In the genomic region with DNA sequence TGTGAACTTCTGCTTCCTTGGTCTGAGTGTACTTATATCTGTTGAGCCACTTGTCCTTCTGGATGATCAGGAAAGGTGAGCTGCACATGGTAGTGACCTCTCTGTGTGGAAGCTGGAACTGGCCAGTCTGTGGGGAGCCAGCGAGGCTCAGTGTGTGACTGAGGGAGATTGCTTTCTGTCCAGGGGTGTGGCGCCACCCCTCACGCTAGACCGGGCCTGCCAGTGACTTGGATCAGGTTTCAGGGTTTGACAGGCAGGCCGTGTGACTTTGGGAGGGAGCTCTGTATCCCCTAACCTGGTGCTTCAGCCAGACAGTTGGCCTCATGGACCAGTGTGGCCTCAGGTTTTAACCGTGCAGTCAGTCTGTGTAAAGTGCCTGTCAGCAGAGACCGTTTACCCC, we compare ENCODE assay signal across 7 mouse cellular contexts. TPM values are rescaled to one million over a fixed set of nuclear protein-coding genes. Genes with fewer than 3 reads are reported as not detected.
DNase-seq lines count a peak whose midpoint lies in the region.

No protein-coding gene starts in this region.

- peak; percentile 64 to 83 for DNase-seq in urinary bladder, adult 18-20 months (ENCODE audit: low spot score in 2 of 2)
- no peak for DNase-seq in urinary bladder, postnatal 10 days (ENCODE audit: low spot score)
- DNase-seq in heart, adult 8-10 months (ENCODE audit: low spot score) = peak; percentile 39
- DNase-seq in kidney, postnatal 36 days = peak; percentile 34 to 44
- DNase-seq in layer of hippocampus, postnatal 10 days (ENCODE audit: low spot score in 2 of 2) = no peak
- DNase-seq in testis, postnatal 10 days (ENCODE audit: low spot score) = no peak
- DNase-seq in ovary, postnatal 36 days (ENCODE audit: low spot score) = no peak

RNA-seq across cellular contexts. Expression of gene Zbtb17, which starts 13.8 kb away (rescaled TPM):
- 10 to 100 TPM; 24.8 to 28.4 (median 26.5) TPM for total RNA-seq in heart, adult 8-10 months (2022)
- total RNA-seq in layer of hippocampus, postnatal 10 days (2021) = 10 to 100 TPM; 24.2 to 27.4 TPM

RNA-seq across cellular contexts. Expression of gene Srarp, which starts 22.3 kb away (rescaled TPM):
- total RNA-seq in heart, adult 8-10 months (2022) = 1 to 10 TPM in 1 of 4 experiments, under 1 TPM in 3; 0.82 to 1.5 (median 0.93) TPM
- 1 to 10 TPM; 2.9 to 3.4 TPM for total RNA-seq in layer of hippocampus, postnatal 10 days (2021)

RNA-seq across cellular contexts. Expression of gene Hspb7, which starts 37.7 kb away (rescaled TPM):
- 1,000 to 10,000 TPM; 1,512 to 1,942 (median 1,609) TPM for total RNA-seq in heart, adult 8-10 months (2022)
- total RNA-seq in layer of hippocampus, postnatal 10 days (2021) = under 1 TPM; 0.11 to 0.16 TPM

RNA-seq across cellular contexts. Expression of gene Clcnkb, which starts 42.4 kb away (rescaled TPM):
- total RNA-seq in heart, adult 8-10 months (2022) = 1 to 10 TPM in 1 of 4 experiments, under 1 TPM in 3; 0.33 to 1.5 (median 0.59) TPM
- not detected for total RNA-seq in layer of hippocampus, postnatal 10 days (2021)

RNA-seq across cellular contexts. Expression of gene Clcnka, which starts 59.7 kb away (rescaled TPM):
- total RNA-seq in heart, adult 8-10 months (2022) = not detected
- not detected for total RNA-seq in layer of hippocampus, postnatal 10 days (2021)

Comparison
In these comparisons a context has a peak if more than half of its experiments do, and no peak if none do; other contexts are left out.
1. DNase-seq: peak in urinary bladder, adult 18-20 months (2 of 2), heart, adult 8-10 months (single experiment) and kidney, postnatal 36 days (2 of 2); none in urinary bladder, postnatal 10 days (single experiment), layer of hippocampus, postnatal 10 days (0 of 2), testis, postnatal 10 days (single experiment) and ovary, postnatal 36 days (single experiment).
2. RNA of gene Hspb7, which starts 37.7 kb away (total RNA-seq): 1,512 to 1,942 TPM in heart, adult 8-10 months; 0.11 to 0.16 TPM in layer of hippocampus, postnatal 10 days; every median in the first group is over 1,000 times any median in the second.